Mouse (Mus musculus): ENCODE measurements around the gene Speer4c.
"Not testable (repeated sequence)": the region's sequence is repeated elsewhere in the genome, so short reads cannot be mapped to it uniquely, and the experiment has no call there.

GRCm38 (mm10) chr5:15670789-15671188, 43.3 kb downstream of the Speer4c start:
- TF ChIP-seq POLR2A (IDR thresholded peaks at IDR 0.05; ENCODE audit: borderline replicate concordance, low read depth, low read length); CTCF (IDR thresholded peaks at IDR 0.05; ENCODE audit: low read depth, low read length): not testable (repeated sequence)

All from bone marrow macrophage, adult 2 months (primary cell).